Mouse (Mus musculus) myocyte (in vitro differentiated cells): Measurements from ENCODE around the gene Gm20388.

Experiments used
- CEBPB ChIP-seq: IDR thresholded peaks from 2 replicates; pipeline ENCODE4 v1.6.1; 2011; ENCODE audit warnings: mild to moderate bottlenecking, moderate library complexity; ENCODE audit not compliant: poor library complexity, insufficient read depth, severe bottlenecking
- E2F4 ChIP-seq: IDR thresholded peaks from one replicate; pipeline ENCODE4 v1.6.1; 2011; ENCODE audit warnings: mild to moderate bottlenecking, control low read depth, moderate library complexity; ENCODE audit not compliant: insufficient read depth
- MAX ChIP-seq: IDR thresholded peaks from one replicate; pipeline ENCODE4 v1.6.1; 2011; ENCODE audit warnings: low read depth, mild to moderate bottlenecking, control low read depth
- MYOD1 ChIP-seq, 3 experiments: IDR thresholded peaks; one replicate each; pipeline ENCODE4 v1.6.1; 2011; ENCODE audit warnings: control low read depth in 2 of 3, low read depth in 2 of 3, mild to moderate bottlenecking in 2 of 3, moderate library complexity in 1 of 3; ENCODE audit not compliant: insufficient read length in 2 of 3, control insufficient read depth in 1 of 3
- MYOG ChIP-seq, 3 experiments: IDR thresholded peaks; one replicate each; pipeline ENCODE4 v1.6.1; 2011; ENCODE audit warnings: control low read depth in 2 of 3, low read depth in 2 of 3, mild to moderate bottlenecking in 2 of 3; ENCODE audit not compliant: insufficient read length in 2 of 3, control insufficient read depth in 1 of 3, insufficient read depth in 1 of 3
- POLR2A ChIP-seq: IDR thresholded peaks from one replicate; pipeline ENCODE4 v1.6.1; 2011; ENCODE audit warnings: low read depth, mild to moderate bottlenecking, control low read depth, moderate library complexity; ENCODE audit not compliant: insufficient read length
- POLR2AphosphoS2 ChIP-seq: IDR thresholded peaks from one replicate; pipeline ENCODE4 v1.6.1; 2011; ENCODE audit warnings: low read depth, control low read depth; ENCODE audit not compliant: insufficient read length
- TCF12 ChIP-seq: IDR thresholded peaks from one replicate; pipeline ENCODE4 v1.6.1; 2011; ENCODE audit warnings: mild to moderate bottlenecking, control low read depth; ENCODE audit not compliant: poor library complexity, insufficient read depth, severe bottlenecking
- USF1 ChIP-seq: IDR thresholded peaks from one replicate; pipeline ENCODE4 v1.6.1; 2011; ENCODE audit warnings: low read depth, mild to moderate bottlenecking, control low read depth, moderate library complexity

DNA sequence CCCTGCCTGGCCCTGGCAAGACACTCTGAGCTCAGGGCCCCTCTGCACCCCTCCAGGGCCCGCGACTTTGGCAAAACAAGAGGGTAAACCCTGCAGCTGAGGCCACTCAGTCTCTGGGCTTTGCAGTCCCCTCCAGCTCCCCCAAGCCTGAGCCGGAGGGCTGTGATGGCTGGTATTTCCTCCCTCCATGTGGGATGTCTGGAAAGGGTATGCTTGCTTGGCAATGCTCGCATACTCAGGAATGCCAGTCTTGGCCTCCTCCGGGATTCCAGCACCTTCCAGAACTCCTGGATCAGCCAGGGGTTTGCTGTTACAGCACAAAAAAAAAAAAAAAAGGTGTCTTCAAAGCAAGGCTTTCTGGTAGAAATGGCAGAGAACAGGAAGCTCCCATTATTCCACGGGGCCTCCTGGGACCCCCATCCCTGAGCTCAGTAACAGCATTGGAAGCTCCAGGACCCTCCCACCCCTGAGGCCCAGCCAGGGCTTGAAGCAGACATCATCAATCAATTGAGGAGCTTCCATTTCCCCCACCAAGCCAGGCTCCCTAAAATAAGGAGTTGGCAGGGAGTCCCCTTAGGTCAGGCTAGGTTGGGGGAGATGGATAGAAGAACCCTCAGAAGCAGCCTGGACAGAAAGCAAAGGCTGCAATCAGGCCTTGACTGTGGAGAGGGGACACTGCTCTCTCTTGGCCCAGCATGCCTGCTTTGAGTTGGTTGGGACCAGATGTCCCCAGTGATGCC is 1616.3 kb downstream of the Gm20388 start:
- no peak for TF ChIP-seq POLR2A
- TF ChIP-seq USF1, result no peak
- TF ChIP-seq MAX, result no peak
- no peak for TF ChIP-seq CEBPB
- no peak for TF ChIP-seq TCF12
- no peak for TF ChIP-seq POLR2AphosphoS2
- TF ChIP-seq MYOG (IDR thresholded peaks at IDR 0.05; ENCODE audit: control insufficient read depth in 1 of 3, insufficient read depth in 1 of 3, insufficient read length in 2 of 3, low read depth in 2 of 3), result no peak
- no peak for TF ChIP-seq E2F4
- no peak for TF ChIP-seq MYOD1 (IDR thresholded peaks at IDR 0.05; ENCODE audit: control insufficient read depth in 1 of 3, insufficient read length in 2 of 3, low read depth in 2 of 3)
